Mouse (Mus musculus) gastrocnemius, postnatal 4 days (tissue): ENCODE results near the gene Hoxa3. TPM values are rescaled to one million over a fixed set of nuclear protein-coding genes. Genes with fewer than 3 reads are reported as not detected.

ENCODE experiments used
- DNase-seq, 2 experiments: peaks; one replicate each; pipeline ENCODE4 v3.0.0; 2021 to 2022; ENCODE audit warnings: low spot score in 2 of 2, mixed read lengths in 2 of 2
- total RNA-seq, 2 experiments: library from RNA; stranded (reverse); gene quantifications; 2 replicates each; pipeline ENCODE4 v1.2.3; 2021

Hoxa3 gene
- total RNA-seq, 2 experiments from 2014 or later: 3.2 to 4.1 TPM

- peak in 1 of 2 experiments; percentile 18 for DNase-seq
Observed at GRCm38 (mm10) chr6:52247766-52248637, 34.9 kb upstream of the Hoxa3 start.

GRCm38 (mm10) chr6:52246916-52247315 lies 33.8 kb upstream of the Hoxa3 start:
- DNase-seq: no peak

DNA sequence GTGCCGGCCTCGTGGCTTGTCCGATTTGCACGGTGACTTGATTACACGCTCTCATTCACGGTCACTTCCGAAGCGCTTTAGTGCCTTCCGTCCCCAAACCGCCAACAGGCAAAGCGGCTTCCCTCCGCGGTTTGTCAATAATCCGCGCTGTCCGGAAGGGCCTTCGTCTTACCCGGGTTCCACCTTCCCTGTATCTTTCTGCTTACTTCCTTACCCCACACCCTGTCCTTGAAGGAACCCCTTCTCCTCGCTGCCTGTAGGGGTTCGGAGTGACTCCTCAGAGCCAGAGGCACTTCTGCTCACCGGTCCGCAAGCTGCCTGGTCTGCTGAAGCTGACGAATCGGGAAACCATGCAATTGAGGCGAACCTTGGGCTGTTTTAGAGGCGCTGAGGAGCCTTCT lies 33.3 kb upstream of the Hoxa3 start:
- DNase-seq: peak; percentile 22 to 47

DNA sequence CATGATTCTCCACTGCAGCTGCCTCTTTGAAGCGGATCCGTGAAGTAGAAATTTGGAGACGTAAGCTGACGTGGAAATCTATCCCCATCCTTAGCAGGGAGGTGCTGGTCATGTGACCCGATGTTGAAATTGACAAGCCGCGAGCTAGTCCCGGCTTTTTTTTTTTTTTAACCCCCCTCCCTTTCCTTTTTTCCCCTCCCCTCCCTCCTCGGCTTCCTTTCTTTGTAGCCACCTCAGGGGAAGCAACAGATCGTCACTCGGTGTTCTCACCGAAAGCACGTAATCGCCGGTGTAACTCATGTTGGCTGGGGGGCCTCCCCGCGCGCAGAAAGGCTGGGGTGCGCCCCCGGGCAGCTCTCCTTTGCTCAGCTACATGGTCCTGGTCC lies 32.6 kb upstream of the Hoxa3 start, which contains the start of gene Hoxa11:
Gene Hoxa11, minus strand, starts transcription at position 54 of the 386 bp plus-strand sequence.
- no peak for DNase-seq

- DNase-seq: peak; percentile 36 to 66
Observed at GRCm38 (mm10) chr6:52245040-52245756, 32.1 kb upstream of the Hoxa3 start.

DNA sequence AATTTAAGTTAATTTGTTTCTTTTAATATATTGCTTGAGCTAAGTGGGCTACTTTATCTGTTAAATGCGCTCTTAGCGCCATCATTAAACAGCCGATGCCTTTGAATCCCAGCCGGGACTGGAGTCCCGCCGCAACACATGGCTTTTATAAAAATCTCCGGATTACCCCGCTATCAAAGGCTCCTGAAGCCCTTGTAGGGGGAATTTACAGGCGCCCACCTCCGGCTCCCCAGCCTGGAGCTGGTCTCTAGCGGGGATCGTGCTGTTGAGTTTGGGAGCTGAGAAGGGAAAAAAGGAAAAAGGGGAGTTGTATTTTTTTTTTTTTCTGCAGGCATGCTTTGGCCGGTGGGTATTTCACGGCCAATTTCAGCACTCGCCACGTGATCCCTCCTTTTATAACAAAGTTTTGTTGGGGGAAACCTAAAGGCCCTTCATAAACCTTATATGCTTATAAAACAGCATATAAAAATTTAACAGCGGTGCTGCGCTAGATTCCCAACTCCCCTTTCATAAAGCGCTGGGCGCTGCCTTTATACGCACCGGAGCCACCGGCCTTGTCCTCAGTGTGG lies 31.4 kb upstream of the Hoxa3 start:
- DNase-seq: no peak

GRCm38 (mm10) chr6:52243681-52244121 lies 30.6 kb upstream of the Hoxa3 start:
- DNase-seq: no peak

DNA sequence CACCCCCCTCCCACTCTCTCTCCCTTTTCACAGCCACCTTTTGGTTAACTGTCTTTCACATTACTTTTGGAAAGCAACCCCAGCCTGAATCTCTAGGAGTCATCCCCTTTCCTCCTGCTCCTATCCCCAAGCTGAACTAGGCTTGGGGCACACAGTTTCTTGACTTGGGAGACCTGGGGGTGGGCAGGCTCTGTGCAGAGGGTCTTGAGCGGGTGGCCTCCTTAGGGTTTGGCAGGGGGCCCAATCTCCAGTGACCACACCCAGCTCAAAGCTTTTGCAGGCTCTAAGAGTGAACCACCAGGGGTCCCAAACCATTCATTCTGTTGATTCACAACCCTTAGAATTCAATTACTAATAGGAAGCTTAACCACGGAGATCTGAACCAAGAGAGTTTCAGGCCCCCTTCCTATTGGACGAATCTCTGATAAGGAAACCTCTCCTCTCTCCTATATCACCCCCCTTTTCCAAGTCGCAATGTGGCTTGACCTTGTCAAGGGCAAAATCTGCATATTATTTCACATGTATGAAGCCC lies 29.7 kb upstream of the Hoxa3 start:
- DNase-seq: no peak

- no peak for DNase-seq
Observed at GRCm38 (mm10) chr6:52241001-52241621, 28.0 kb upstream of the Hoxa3 start.

- DNase-seq: peak; percentile 90 to 93
Observed at GRCm38 (mm10) chr6:52240389-52241000, 27.4 kb upstream of the Hoxa3 start, which contains the start of gene Hoxa10. Gene Hoxa10 (minus strand): TSS chr6:52240854.

GRCm38 (mm10) chr6:52239625-52240388 lies 26.7 kb upstream of the Hoxa3 start:
- DNase-seq: no peak

DNA sequence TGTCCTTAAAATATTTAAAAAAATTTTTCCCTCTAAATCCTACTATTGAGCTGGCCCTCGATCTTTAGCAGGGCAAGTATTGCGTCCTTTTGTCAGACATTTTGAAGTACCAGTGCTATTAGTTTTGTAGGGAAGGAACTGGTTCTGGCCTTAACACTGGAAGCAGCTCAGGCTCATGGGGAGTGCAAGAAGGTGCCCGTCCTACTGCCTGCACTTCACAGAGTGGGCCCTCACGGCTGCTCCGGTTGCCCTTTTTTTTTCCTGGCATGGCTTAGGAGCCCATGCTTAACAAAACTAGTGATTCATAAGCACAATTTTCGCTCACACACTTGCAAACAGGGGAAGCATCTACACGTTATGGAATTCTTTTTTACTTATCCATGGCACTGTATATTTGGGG lies 25.8 kb upstream of the Hoxa3 start:
- DNase-seq: no peak

DNA sequence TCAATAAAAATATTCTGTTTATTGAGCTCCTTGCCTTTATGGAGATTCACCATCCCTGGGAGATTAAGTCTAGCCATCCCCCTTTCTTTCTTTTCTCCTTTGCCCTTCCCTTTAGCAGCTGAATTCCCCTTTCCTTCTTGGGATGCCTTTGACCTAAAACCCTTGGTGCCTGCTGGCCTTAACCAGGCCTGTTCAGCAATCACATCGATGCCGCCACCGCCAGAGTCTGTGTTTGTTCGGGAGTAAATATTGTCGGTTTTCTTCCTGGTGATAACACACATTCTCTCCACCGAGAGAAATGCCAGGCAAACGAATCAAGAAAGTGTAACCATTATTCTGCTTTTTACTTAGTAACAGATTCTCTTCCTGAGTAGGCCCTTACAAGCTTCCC lies 25.0 kb upstream of the Hoxa3 start:
- DNase-seq: no peak

GRCm38 (mm10) chr6:52237346-52238154 lies 24.4 kb upstream of the Hoxa3 start:
- no peak for DNase-seq

DNA sequence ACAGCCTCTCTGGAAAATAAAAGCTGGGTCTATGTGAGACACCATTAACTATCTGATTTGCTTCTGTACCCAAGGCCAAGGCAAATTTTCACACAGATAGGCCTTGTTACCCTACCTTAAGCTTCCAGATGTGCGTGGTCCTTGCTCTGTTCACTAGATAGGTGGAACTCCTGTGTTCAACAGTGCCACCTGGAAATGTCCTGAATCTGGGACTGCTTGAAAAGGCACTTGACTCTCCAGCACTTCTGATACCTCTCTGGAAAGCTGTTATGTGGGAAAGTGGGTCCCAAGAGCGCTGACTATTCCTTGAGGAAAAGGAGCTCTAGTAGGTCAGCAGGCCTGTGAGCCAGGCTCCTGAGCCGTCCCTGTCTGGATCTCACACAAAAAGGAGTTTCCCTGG lies 23.7 kb upstream of the Hoxa3 start:
- no peak for DNase-seq

- DNase-seq: no peak
Observed at GRCm38 (mm10) chr6:52235866-52236265, 22.7 kb upstream of the Hoxa3 start.

GRCm38 (mm10) chr6:52235267-52235666 lies 22.1 kb upstream of the Hoxa3 start:
- no peak for DNase-seq

DNA sequence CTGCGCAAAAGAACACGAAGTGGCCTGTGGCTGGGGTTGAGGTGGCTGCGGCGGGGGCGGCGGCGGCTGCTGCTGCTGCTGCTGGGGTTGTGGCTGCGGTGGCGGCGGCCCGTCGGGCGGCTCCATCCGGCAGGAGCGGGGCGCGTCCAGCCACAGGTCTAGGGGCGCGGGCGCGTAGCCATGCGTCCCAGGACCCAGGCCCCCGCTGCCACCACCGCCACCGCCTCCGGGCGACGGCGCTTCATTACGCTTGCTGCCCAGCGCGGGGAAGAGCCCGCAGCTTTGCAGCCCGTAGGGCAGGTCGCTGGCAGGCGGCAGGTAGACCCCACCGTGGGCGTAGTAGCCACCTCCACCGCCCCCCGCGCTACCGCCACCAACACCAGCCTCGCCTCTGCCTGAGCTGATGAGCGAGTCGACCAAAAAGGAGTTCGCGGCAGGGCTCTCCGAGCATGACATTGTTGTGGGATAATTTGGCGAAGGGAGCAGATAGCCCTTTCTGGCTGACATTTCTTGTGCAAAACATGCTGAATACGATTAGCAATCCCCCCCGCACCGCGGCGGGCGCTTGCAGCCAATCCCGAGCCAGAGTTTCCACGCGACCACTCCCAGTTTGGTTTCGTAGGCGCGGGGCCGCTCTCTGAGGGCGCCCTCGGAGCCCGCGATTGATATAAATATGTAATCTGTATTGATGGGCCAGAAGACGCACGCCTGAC lies 21.4 kb upstream of the Hoxa3 start:
- DNase-seq: peak; percentile 58 to 74
